Mouse (Mus musculus) intestine, postnatal 0 days (tissue): ENCODE results near the gene Hnrnpa3. TPM values are rescaled to one million over a fixed set of nuclear protein-coding genes. Genes with fewer than 3 reads are reported as not detected.
A peak's percentile ranks its signal among the peaks of the same experiment; 100 is the strongest.
"Not testable (repeated sequence)": the region's sequence is repeated elsewhere in the genome, so short reads cannot be mapped to it uniquely, and the experiment has no call there.

Source experiments
- ATAC-seq: fragments of 200-750 bp; cut with Nextera tagmentation; 2 replicates; pipeline ENCODE4 v1.8.0; 2017; ENCODE audit warnings: mild to moderate bottlenecking, moderate TSS enrichment, moderate library complexity
- H3K27ac ChIP-seq: fragments of 300-500 bp; sonication (generic); 2 replicates; pipeline ENCODE4 v1.5.1; 2014; ENCODE audit warnings: mild to moderate bottlenecking, low read depth, low read length, moderate library complexity
- H3K27me3 ChIP-seq: fragments of 300-500 bp; sonication (generic); replicated peaks from 2 replicates; pipeline ENCODE4 v1.6.1; 2014; ENCODE audit warnings: low read length, mixed read lengths; ENCODE audit not compliant: control insufficient read depth, insufficient read depth
- H3K36me3 ChIP-seq: fragments of 300-500 bp; sonication (generic); 2 replicates; pipeline ENCODE4 v1.6.1; 2014; ENCODE audit warnings: mild to moderate bottlenecking, moderate library complexity; ENCODE audit not compliant: control insufficient read depth, insufficient read depth
- H3K4me1 ChIP-seq: fragments of 300-500 bp; sonication (generic); replicated peaks from 2 replicates; pipeline ENCODE4 v1.6.1; 2014; ENCODE audit warnings: antibody characterized with exemption, low read length, mixed read lengths; ENCODE audit not compliant: control insufficient read depth, insufficient read depth
- H3K4me2 ChIP-seq: fragments of 300-500 bp; sonication (generic); replicated peaks from 2 replicates; pipeline ENCODE4 v1.6.1; 2014; ENCODE audit warnings: low read depth, mild to moderate bottlenecking, moderate library complexity
- H3K4me3 ChIP-seq: fragments of 300-500 bp; sonication (generic); 2 replicates; pipeline ENCODE4 v1.5.1; 2014; ENCODE audit warnings: low read depth, low read length
- H3K9ac ChIP-seq: fragments of 300-500 bp; sonication (generic); 2 replicates; pipeline ENCODE4 v1.6.1; 2014; ENCODE audit warnings: mild to moderate bottlenecking, low read depth, low read length
- H3K9me3 ChIP-seq: fragments of 300-500 bp; sonication (generic); 2 replicates; pipeline ENCODE4 v1.6.1; 2016; ENCODE audit warnings: mixed run types; ENCODE audit not compliant: control insufficient read depth
- CTCF ChIP-seq: sonication (generic); IDR thresholded peaks from 2 replicates; pipeline ENCODE4 v1.5.1; 2016; ENCODE audit warnings: low read depth, mild to moderate bottlenecking, control low read depth, antibody characterized with exemption, moderate library complexity
- WGBS: fragments of 180-500 bp; shearing (Covaris S2); extraction: QIAGEN DNeasy Blood & Tissue Kit; methylation state at CpG from one replicate; pipeline ENCODE4 v1.1.7; 2014; 5-methylcytosine and 5-hydroxymethylcytosine counted together
- polyA plus RNA-seq: library from polyadenylated mRNA; unstranded; fragments of >200 nt; fragmentation: Nextera tagmentation; extraction: Ambion mirVana; gene quantifications from 2 replicates; pipeline ENCODE4 v1.2.1, GENCODE M21; 2015

Gene Hnrnpa3
- polyA plus RNA-seq, 1 experiment from 2014 or later: 149 TPM

DNA sequence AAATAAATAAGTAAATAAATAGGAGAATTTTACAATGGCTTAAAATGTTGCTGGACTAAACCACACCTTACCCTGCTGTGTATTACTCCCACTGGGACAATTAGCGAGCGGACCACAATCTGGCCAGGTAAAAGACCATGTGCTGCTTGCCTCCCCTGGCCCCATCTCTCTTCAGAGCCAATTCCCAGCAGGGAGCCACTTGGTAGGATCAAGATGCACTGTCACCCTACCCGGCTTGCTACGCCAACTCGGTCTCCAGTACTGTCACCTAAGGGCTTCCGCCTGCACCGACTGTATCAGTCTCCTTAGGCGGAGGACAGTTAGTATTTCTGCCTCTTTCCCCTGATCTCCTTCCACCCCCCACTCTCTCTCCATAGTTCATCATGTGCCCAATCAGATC, 30.6 kb upstream of the Hnrnpa3 start:
- no peaks in the 10 kb centered on the region for H3K36me3 ChIP-seq
- 94% methylated on average over 8 of the region's 8 CpGs for WGBS
- TF ChIP-seq CTCF: no peak
- H3K9me3 ChIP-seq: no peaks in the 10 kb centered on the region
- H3K27me3 ChIP-seq: no peaks in the 10 kb centered on the region
- ATAC-seq: no peak
- no peak overlapping the region for H3K4me3 ChIP-seq
- no peak overlapping the region for H3K9ac ChIP-seq
- H3K27ac ChIP-seq: no peak overlapping the region
- H3K4me1 ChIP-seq: no peaks in the 10 kb centered on the region
- H3K4me2 ChIP-seq: no peak overlapping the region

DNA sequence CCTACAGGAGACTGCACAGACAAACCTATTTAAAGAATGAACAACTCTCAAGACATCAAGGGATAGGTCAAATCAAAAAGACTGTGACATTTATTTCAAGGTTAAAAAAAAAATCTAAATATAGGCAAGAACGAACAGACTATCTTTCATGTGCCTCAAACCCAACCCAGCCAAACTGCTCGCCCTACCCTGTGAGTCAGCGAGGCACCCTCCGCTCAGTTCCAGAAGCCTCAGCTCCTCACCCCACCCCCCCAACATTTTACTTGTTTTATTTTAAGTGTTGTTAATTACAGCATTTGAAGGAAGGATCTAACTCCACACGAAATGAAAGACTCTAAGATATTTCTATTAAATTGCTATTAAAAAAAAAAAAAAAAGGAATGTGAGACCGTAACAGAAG, 27.6 kb upstream of the Hnrnpa3 start:
- 0 out of 2 replicates have a peak, but pooled peaks cover 4% of the 10 kb centered on the region for H3K4me1 ChIP-seq
- WGBS: 68% methylated on average over 6 of the region's 6 CpGs
- H3K4me3 ChIP-seq: no peak overlapping the region
- no peaks in the 10 kb centered on the region for H3K27me3 ChIP-seq
- H3K36me3 ChIP-seq: no peaks in the 10 kb centered on the region
- H3K4me2 ChIP-seq: no peak overlapping the region
- no peak overlapping the region for H3K27ac ChIP-seq
- TF ChIP-seq CTCF: no peak
- H3K9me3 ChIP-seq: no peaks in the 10 kb centered on the region
- no peak for ATAC-seq
- H3K9ac ChIP-seq: no peak overlapping the region

DNA sequence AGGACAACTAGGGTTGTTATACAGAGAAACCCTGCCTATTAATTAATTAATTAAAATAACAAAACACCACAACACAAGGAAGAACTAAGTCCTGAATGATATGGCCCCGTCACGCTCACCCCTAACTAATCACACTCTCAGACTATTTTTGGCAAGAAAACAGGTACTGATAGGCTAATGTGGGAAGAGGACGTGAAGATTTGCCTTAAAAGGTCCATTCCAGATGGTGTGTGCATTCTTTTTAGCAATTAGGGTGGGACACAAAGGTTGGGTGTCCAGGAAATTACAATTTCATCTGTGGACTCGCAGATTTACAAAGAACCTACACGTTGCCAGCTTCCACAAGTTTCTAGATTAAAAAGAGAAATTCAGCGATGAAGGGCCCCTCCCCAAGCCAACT, 27.0 kb upstream of the Hnrnpa3 start:
- Histone ChIP-seq H3K36me3 (no peaks in the 10 kb centered on the region), H3K4me1 (0 out of 2 replicates have a peak, but pooled peaks cover 4% of the 10 kb centered on the region), H3K9me3 (no peaks in the 10 kb centered on the region), H3K27me3 (no peaks in the 10 kb centered on the region), H3K27ac (no peak overlapping the region), H3K4me2 (no peak overlapping the region), H3K9ac (no peak overlapping the region), H3K4me3 (no peak overlapping the region)
- TF ChIP-seq CTCF: no peak
- ATAC-seq: no peak
- WGBS: 84% methylated on average over 6 of the region's 6 CpGs

DNA sequence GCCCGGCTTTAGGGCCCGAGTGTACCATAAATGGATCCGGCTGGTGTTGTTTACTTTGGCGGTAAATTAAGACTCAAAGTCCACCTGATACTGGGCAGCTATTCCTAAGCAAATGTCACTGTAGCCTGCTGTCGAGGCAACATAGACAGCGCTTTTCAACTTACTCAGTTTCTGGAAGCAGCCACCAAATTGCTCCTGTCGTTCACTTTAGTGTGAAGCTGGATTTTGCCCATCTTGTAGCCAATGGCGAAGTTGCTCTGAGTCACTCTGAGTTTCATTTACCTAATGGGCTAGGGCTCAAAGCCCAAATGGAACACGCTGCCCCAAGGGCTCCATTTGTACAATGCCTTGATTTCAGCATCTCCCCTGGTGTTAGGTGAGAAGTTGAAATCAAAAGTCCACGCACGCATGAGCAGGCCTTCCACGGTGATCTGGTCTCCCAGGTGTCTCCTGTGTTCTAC, 26.3 kb upstream of the Hnrnpa3 start:
- H3K27ac ChIP-seq: no peak overlapping the region
- WGBS: 51% methylated on average over 12 of the region's 12 CpGs
- no peak for TF ChIP-seq CTCF
- H3K9me3 ChIP-seq: no peaks in the 10 kb centered on the region
- no peak overlapping the region for H3K4me3 ChIP-seq
- H3K36me3 ChIP-seq: no peaks in the 10 kb centered on the region
- 0 out of 2 replicates have a peak, but pooled peaks cover 4% of the 10 kb centered on the region for H3K4me1 ChIP-seq
- no peaks in the 10 kb centered on the region for H3K27me3 ChIP-seq
- H3K9ac ChIP-seq: no peak overlapping the region
- ATAC-seq: peak; percentile 59; the same call in 1 of the 2 replicates
- no peak overlapping the region for H3K4me2 ChIP-seq

DNA sequence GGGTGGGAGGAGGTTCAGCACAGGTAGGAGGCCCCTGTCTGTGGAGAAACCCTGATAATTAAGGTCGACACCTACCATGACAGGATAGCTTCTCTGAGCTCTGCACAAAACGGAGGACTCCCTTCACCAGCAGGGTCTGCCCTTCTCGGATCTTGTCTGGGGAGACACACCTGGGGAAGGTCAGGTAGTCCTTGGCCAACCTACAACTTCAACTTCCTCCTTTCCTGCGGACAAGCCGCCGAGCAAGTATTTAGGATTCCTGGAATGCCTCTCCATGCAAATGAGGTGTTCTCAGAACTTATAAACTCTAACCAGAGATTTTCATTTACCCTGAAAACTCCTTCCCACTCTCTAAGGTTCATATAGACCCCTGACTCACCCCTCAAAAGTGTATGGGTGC, 25.7 kb upstream of the Hnrnpa3 start:
- no peaks in the 10 kb centered on the region for H3K27me3 ChIP-seq
- WGBS: 49% methylated on average over 6 of the region's 6 CpGs
- no peak for ATAC-seq

DNA sequence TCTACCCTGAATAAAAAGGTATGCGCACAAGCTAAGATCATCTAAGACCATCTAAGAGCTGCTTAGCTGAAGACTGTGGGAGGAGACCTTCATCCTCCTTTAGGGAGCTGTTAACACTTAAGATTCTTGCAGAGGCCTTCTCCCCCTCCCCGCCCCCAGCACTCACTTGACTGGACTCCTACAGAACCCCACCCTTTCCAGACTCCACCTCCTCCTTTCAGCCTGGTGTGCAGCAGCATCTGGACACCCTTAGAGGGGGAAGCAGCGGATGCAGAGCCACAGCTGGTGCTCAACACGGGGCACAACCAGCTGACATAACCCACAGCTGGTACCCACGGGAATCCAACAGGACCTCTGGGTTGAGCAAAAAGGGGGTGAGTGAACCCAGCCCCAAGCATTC, 25.3 kb upstream of the Hnrnpa3 start:
- no peaks in the 10 kb centered on the region for H3K36me3 ChIP-seq
- no peak overlapping the region for H3K4me3 ChIP-seq
- H3K4me2 ChIP-seq: no peak overlapping the region
- H3K27ac ChIP-seq: no peak overlapping the region
- no peaks in the 10 kb centered on the region for H3K9me3 ChIP-seq
- H3K27me3 ChIP-seq: no peaks in the 10 kb centered on the region
- ATAC-seq: peak; percentile 30; the same call in 1 of the 2 replicates
- TF ChIP-seq CTCF: no peak
- H3K4me1 ChIP-seq: 0 out of 2 replicates have a peak, but pooled peaks cover 4% of the 10 kb centered on the region
- WGBS: 72% methylated on average over 5 of the region's 5 CpGs
- no peak overlapping the region for H3K9ac ChIP-seq

More for the DNA sequence above, 25.7 kb upstream of the Hnrnpa3 start:
- Histone ChIP-seq H3K4me3 (no peak overlapping the region), H3K36me3 (no peaks in the 10 kb centered on the region), H3K27ac (no peak overlapping the region), H3K4me1 (0 out of 2 replicates have a peak, but pooled peaks cover 4% of the 10 kb centered on the region), H3K9ac (no peak overlapping the region), H3K9me3 (no peaks in the 10 kb centered on the region), H3K4me2 (no peak overlapping the region)
- TF ChIP-seq CTCF: no peak

DNA sequence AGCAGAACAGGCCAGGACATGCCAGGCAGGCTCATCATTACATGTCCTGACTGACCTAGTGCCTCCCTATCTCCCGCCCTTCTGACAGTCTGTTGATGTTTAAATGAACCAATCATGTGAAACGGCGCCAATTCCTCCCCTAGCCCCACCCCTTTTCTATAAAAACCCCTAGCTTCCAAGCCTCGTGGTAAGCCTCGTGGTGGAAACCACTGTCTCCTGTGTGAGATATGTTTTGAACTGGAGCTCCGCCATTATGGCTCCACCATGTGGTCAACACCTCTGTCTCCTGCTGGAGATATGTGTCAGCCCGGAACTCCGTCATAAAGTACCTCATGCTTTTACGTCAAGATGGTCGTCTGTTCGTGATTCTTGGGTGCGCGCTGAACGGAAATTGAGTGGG, 24.6 kb upstream of the Hnrnpa3 start:
- not testable (repeated sequence) for H3K9ac ChIP-seq, ATAC-seq, H3K27ac ChIP-seq

More for the DNA sequence above, 24.6 kb upstream of the Hnrnpa3 start:
- H3K4me2 ChIP-seq, H3K4me1 ChIP-seq, H3K4me3 ChIP-seq, H3K9me3 ChIP-seq, H3K27me3 ChIP-seq, H3K36me3 ChIP-seq: not testable (repeated sequence)
- TF ChIP-seq CTCF: 0 out of 2 replicates have a peak, but pooled peaks have one; percentile 14
- WGBS: 91% methylated on average over 14 of the region's 14 CpGs
